Mouse (Mus musculus) forebrain, embryonic 15.5 days (tissue): ENCODE data around the gene Mcmbp. TPM values are rescaled to one million over a fixed set of nuclear protein-coding genes. Genes with fewer than 3 reads are reported as not detected.
A peak's percentile ranks its signal among the peaks of the same experiment; 100 is the strongest.

Experiments used
- ATAC-seq: fragments of 200-750 bp; cut with Nextera tagmentation; replicated peaks from 2 replicates; pipeline ENCODE4 v1.8.0; 2017; ENCODE audit warnings: mild to moderate bottlenecking, moderate TSS enrichment, moderate library complexity
- H3K27ac ChIP-seq: fragments of 300-500 bp; sonication (generic); replicated peaks from 2 replicates; pipeline ENCODE4 v1.5.1; 2015; ENCODE audit warnings: mild to moderate bottlenecking, inconsistent platforms
- H3K27me3 ChIP-seq: fragments of 300-500 bp; sonication (generic); 2 replicates; pipeline ENCODE4 v1.6.1; 2015; ENCODE audit warnings: inconsistent platforms
- H3K36me3 ChIP-seq: fragments of 300-500 bp; sonication (generic); 2 replicates; pipeline ENCODE4 v1.6.1; 2015; ENCODE audit warnings: mild to moderate bottlenecking, inconsistent platforms
- H3K4me1 ChIP-seq: fragments of 300-500 bp; sonication (generic); 2 replicates; pipeline ENCODE4 v1.6.1; 2015; ENCODE audit warnings: inconsistent platforms
- H3K4me2 ChIP-seq: fragments of 300-500 bp; sonication (generic); replicated peaks from 2 replicates; pipeline ENCODE4 v1.6.1; 2015; ENCODE audit warnings: mild to moderate bottlenecking, inconsistent platforms
- H3K4me3 ChIP-seq: fragments of 300-500 bp; sonication (generic); 2 replicates; pipeline ENCODE4 v1.5.1; 2015; ENCODE audit warnings: mild to moderate bottlenecking, inconsistent platforms
- H3K9ac ChIP-seq: fragments of 300-500 bp; sonication (generic); replicated peaks from 2 replicates; pipeline ENCODE4 v1.6.1; 2015; ENCODE audit warnings: mild to moderate bottlenecking, inconsistent platforms
- H3K9me3 ChIP-seq: fragments of 300-500 bp; sonication (generic); 2 replicates; pipeline ENCODE4 v1.6.1; 2016; ENCODE audit warnings: inconsistent platforms
- WGBS: fragments of 180-500 bp; shearing (Covaris S2); methylation state at CpG from one replicate; pipeline ENCODE4 v1.1.7; 2015; ENCODE audit warnings: mixed read lengths; 5-methylcytosine and 5-hydroxymethylcytosine counted together
- polyA plus RNA-seq: library from polyadenylated mRNA; unstranded; fragments of >200 nt; fragmentation: Nextera tagmentation; extraction: Ambion mirVana; gene quantifications from 2 replicates; pipeline ENCODE4 v1.2.1, GENCODE M21; 2015

Mcmbp gene
- polyA plus RNA-seq, 1 experiment from 2014 or later, result 61.0 TPM

GRCm38 (mm10) chr7:128744684-128745485 lies 4.6 kb upstream of the Mcmbp start, which contains the start of gene Sec23ip:
TSS of gene Sec23ip (plus strand) at chr7:128744943.
- H3K36me3 ChIP-seq, result peaks cover 3% of the 10 kb centered on the region; the same call in 1 of the 2 replicates
- peak within 1 kb of the TSS; percentile 86 for H3K9ac ChIP-seq
- no peaks in the 10 kb centered on the region for H3K9me3 ChIP-seq
- WGBS, result under 1% methylated on average over 55 of the region's 55 CpGs
- H3K27me3 ChIP-seq, result no peaks in the 10 kb centered on the region
- peak within 1 kb of the TSS; percentile 77 for H3K27ac ChIP-seq
- ATAC-seq, result peak; percentile 87
- peak within 1 kb of the TSS; percentile 67 for H3K4me3 ChIP-seq
- peaks cover 33% of the 10 kb centered on the region for H3K4me1 ChIP-seq
- peak within 1 kb of the TSS; percentile 78 for H3K4me2 ChIP-seq

DNA sequence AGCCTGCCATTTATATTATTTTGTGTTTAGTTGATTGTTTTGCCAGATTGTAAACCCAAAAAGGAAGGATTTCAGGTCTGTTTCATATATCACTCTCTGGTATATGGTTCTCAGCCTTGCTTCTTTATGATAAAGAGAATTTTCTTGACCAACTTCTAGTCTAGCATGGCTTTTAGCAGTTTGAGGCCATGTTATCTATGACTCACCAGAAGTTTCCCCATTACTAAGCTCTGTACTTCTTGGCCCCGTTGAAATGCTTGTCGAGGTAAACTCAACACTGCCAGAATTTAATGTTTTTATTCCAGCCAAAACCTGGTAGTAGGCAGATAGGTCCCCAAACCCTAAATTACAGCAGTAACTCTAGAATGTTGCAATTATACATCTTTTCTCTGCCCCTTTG lies 3.6 kb upstream of the Mcmbp start:
- Histone ChIP-seq H3K36me3 (0 out of 2 replicates have a peak, but pooled peaks cover 2% of the 10 kb centered on the region), H3K27me3 (no peaks in the 10 kb centered on the region), H3K4me2 (peak overlapping the region; percentile 62), H3K4me1 (peaks cover 37% of the 10 kb centered on the region), H3K9ac (no peak overlapping the region), H3K9me3 (no peaks in the 10 kb centered on the region), H3K27ac (no peak overlapping the region), H3K4me3 (peak overlapping the region; percentile 67)
- WGBS, result 68% methylated on average over 2 of the region's 2 CpGs
- ATAC-seq, result no peak

DNA sequence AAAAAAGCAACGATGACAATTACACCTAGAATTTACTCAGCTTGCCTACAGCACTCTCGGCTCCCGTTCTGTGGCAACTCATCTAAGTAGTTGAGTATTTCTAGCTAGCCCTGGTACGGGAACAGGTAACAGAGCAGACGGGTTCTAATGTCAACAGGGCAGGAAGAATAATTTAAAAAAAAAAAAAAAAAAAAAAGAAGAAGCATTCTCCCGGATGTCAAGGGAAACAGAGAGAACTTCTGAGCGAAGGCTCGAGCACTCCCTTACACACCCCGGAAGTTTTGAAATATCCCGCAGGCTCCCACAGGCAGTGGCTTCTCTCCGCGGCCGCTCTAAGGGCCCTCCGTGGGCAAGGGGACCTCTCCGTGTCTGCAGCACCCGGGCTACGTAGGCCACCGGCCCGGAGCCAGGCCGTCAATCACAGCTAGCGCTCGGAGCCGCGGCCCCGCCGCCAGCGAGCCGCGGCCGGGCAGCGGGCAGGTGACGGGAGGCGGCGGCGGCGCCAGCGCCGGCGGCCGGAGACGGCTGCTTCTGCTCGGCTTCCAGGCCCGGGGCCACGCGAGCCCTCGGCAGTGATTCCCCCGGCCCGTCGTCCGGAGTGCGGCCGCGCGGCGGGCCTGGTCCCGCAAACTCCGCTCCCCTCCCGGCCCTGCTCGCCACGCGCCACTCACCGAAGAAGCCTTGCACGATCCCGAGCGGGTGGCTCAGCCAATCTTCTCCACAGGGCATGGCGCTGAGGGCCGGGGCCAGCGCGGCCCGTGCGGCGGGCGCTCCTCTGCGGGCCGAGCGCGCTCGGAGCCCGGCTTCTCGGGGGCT lies 625 bp downstream of the Mcmbp start:
- H3K27me3 ChIP-seq, result no peaks in the 10 kb centered on the region
- peak overlapping the region; percentile 80 for H3K4me2 ChIP-seq
- peak; percentile 51 for ATAC-seq
- H3K9ac ChIP-seq, result peak overlapping the region; percentile 91
- peak overlapping the region; percentile 90 for H3K27ac ChIP-seq
- peak overlapping the region; percentile 83 for H3K4me3 ChIP-seq
- under 1% methylated on average over 72 of the region's 80 CpGs for WGBS
- no peaks in the 10 kb centered on the region for H3K9me3 ChIP-seq
- H3K36me3 ChIP-seq, result 0 out of 2 replicates have a peak, but pooled peaks cover under 1% of the 10 kb centered on the region
- H3K4me1 ChIP-seq, result peaks cover 33% of the 10 kb centered on the region

DNA sequence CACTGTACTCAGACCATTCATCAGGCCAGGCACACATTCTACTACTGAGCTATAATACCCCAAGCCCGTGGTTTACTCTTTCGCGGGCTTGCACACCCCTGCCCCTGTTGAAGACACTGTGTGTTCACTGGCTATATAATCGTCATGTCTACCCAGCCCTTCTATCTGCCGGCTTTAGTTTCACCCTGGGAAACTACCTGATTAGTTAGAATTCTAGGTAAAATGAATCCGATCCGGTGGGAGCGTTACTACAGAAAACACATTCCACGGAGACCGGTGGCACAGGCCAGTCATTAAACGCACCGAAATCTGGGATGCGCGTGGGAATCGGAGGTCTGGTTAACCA lies 1.2 kb downstream of the Mcmbp start:
- no peak overlapping the region for H3K27ac ChIP-seq
- H3K36me3 ChIP-seq, result 0 out of 2 replicates have a peak, but pooled peaks cover 3% of the 10 kb centered on the region
- H3K4me1 ChIP-seq, result peaks cover 28% of the 10 kb centered on the region
- WGBS, result 1% methylated on average over 15 of the region's 15 CpGs
- peak overlapping the region; percentile 91 for H3K9ac ChIP-seq
- ATAC-seq, result no peak
- peak overlapping the region; percentile 83 for H3K4me3 ChIP-seq
- H3K27me3 ChIP-seq, result no peaks in the 10 kb centered on the region
- no peaks in the 10 kb centered on the region for H3K9me3 ChIP-seq
- H3K4me2 ChIP-seq, result peak overlapping the region; percentile 80

GRCm38 (mm10) chr7:128738041-128738440 lies 2.3 kb downstream of the Mcmbp start:
- Histone ChIP-seq H3K9ac (no peak overlapping the region), H3K9me3 (no peaks in the 10 kb centered on the region), H3K4me3 (no peak overlapping the region), H3K36me3 (0 out of 2 replicates have a peak, but pooled peaks cover 3% of the 10 kb centered on the region), H3K27me3 (no peaks in the 10 kb centered on the region), H3K4me1 (peaks cover 26% of the 10 kb centered on the region), H3K4me2 (peak overlapping the region; percentile 80), H3K27ac (no peak overlapping the region)
- 83% methylated on average over 5 of the region's 5 CpGs for WGBS
- ATAC-seq, result no peak

- Histone ChIP-seq H3K4me3 (no peak overlapping the region), H3K36me3 (0 out of 2 replicates have a peak, but pooled peaks cover 3% of the 10 kb centered on the region), H3K4me2 (no peak overlapping the region), H3K4me1 (peaks cover 24% of the 10 kb centered on the region), H3K27me3 (no peaks in the 10 kb centered on the region), H3K9ac (no peak overlapping the region), H3K9me3 (no peaks in the 10 kb centered on the region), H3K27ac (peak overlapping the region; percentile 39; the same call in 1 of the 2 replicates)
- 63% methylated on average over 2 of the region's 2 CpGs for WGBS
- no peak for ATAC-seq
Measured at GRCm38 (mm10) chr7:128731585-128731984, 8.7 kb downstream of the Mcmbp start.

- H3K4me2 ChIP-seq, result no peak overlapping the region
- no peak overlapping the region for H3K4me3 ChIP-seq
- peaks cover 36% of the 10 kb centered on the region for H3K4me1 ChIP-seq
- WGBS, result 95% methylated on average over 10 of the region's 10 CpGs
- no peaks in the 10 kb centered on the region for H3K9me3 ChIP-seq
- no peaks in the 10 kb centered on the region for H3K36me3 ChIP-seq
- no peak for ATAC-seq
- H3K27me3 ChIP-seq, result no peaks in the 10 kb centered on the region
- no peak overlapping the region for H3K27ac ChIP-seq
- H3K9ac ChIP-seq, result no peak overlapping the region
Measured at GRCm38 (mm10) chr7:128728738-128729137, 11.6 kb downstream of the Mcmbp start.

DNA sequence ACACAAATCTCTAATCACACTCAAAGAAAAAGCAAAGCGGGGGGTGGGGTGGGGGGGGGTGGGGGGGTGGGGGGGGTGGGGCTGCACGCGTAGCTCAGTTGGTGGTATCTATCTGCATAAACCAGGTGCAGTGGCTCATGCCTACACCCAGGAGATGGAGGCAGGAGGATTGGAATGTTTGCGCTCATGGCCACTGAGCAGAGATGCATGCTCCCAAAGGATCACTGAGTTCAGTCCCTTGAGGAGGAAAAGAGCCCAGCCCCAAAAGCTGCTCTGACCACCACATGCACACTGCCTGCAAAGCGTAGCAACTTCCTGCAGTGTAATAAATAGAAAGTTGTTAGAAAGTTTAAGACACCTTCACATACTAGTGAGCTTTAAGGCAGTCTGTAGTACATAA lies 12.6 kb downstream of the Mcmbp start:
- WGBS, result 38% methylated on average over 5 of the region's 5 CpGs
- no peak for ATAC-seq

DNA sequence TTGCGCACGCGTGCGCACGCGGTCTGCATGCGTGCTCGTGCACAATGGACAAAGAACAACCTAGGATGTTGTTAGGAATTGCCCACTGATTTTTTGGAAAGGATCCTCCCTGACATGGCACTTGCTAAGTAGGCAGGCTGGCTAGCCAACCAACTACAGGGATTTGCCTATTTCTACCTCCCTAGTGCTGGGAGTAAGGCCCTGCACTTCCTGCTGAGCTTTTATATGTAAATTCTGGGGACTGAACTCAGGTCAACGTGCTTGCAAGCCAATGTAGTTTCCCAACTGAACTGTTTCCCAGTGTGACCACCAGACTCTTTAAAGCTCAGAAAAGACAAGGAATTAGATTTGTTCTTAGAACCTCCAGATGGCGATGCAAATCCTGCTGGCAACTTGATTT lies 13.3 kb downstream of the Mcmbp start:
- Histone ChIP-seq H3K4me3 (no peak overlapping the region), H3K27me3 (no peaks in the 10 kb centered on the region), H3K9me3 (no peaks in the 10 kb centered on the region), H3K27ac (peak overlapping the region; percentile 44), H3K4me2 (no peak overlapping the region), H3K4me1 (peaks cover 32% of the 10 kb centered on the region), H3K36me3 (peaks cover 13% of the 10 kb centered on the region), H3K9ac (no peak overlapping the region)
- ATAC-seq, result no peak
- 54% methylated on average over 10 of the region's 10 CpGs for WGBS

More for the DNA sequence above, 12.6 kb downstream of the Mcmbp start:
- Histone ChIP-seq H3K27ac (no peak overlapping the region), H3K9ac (no peak overlapping the region), H3K36me3 (peaks cover 7% of the 10 kb centered on the region), H3K4me3 (no peak overlapping the region), H3K4me2 (no peak overlapping the region), H3K9me3 (no peaks in the 10 kb centered on the region), H3K4me1 (peaks cover 36% of the 10 kb centered on the region), H3K27me3 (no peaks in the 10 kb centered on the region)

DNA sequence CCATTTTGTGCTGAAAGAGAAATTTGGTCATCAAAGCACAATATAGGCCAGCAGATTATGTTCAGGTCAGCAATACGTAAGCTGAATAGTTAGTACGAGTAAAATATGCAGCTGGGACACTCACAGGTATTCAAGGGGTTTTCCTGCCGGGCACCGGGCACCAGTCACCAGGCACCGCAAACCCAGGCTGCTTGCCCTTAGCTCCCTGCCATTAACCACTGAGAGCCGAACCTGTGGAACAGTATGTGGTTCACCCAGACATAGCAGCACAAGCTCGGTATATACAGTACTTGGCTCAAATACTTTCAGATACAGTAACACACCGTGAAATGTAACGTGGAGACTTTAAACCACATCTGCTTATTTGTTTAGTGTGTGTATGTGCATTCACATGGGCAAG lies 15.1 kb downstream of the Mcmbp start:
- WGBS, result 76% methylated on average over 9 of the region's 9 CpGs
- Histone ChIP-seq H3K9ac (no peak overlapping the region), H3K36me3 (peaks cover 20% of the 10 kb centered on the region), H3K4me1 (peaks cover 25% of the 10 kb centered on the region), H3K4me3 (no peak overlapping the region), H3K27me3 (no peaks in the 10 kb centered on the region), H3K4me2 (no peak overlapping the region), H3K27ac (peak overlapping the region; percentile 52), H3K9me3 (no peaks in the 10 kb centered on the region)
- ATAC-seq, result peak; percentile 35; the same call in 1 of the 2 replicates

DNA sequence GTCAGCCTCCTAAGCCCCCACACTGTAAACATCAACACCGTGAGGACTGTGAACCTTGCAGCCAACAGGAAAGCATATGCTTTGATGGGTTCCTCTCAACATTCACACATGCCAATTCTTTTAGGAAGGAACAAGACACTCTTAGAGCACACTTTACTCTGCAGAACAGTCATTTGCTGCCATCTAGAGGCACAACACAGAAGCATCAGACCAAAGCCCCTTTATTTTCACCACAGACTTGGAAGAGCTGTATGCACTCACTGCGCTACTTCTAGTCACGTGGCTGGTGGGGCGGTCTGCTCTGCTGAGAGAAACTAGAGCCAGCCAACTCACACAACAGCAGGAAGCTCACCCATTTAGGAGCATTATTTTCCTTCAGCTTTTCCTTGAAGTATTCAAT lies 15.5 kb downstream of the Mcmbp start:
- Histone ChIP-seq H3K36me3 (peaks cover 23% of the 10 kb centered on the region), H3K4me2 (no peak overlapping the region), H3K27ac (peak overlapping the region; percentile 52), H3K4me3 (no peak overlapping the region), H3K4me1 (peaks cover 25% of the 10 kb centered on the region), H3K9me3 (no peaks in the 10 kb centered on the region), H3K27me3 (no peaks in the 10 kb centered on the region), H3K9ac (no peak overlapping the region)
- ATAC-seq, result peak; percentile 94
- WGBS, result 19% methylated on average over 4 of the region's 4 CpGs

DNA sequence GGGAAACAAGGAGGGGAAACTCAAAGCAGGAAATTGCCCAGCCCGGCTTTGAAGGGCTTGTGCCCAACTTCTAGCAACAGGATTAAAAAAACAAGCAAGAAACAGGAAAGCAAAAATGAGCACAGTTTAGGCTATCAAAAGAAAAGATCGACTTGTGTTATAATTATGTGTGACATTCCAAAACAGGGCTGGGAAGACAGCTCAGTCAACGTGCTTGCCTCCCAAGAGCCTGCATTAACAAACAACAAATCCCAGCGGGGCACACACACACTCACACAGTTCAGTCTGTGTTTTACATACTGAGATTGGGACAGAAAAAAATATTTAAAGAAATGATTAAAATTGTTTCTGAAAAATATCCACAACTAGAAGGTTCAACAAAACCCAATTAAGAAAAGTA lies 22.3 kb downstream of the Mcmbp start:
- Histone ChIP-seq H3K36me3 (peaks cover 72% of the 10 kb centered on the region), H3K9me3 (no peaks in the 10 kb centered on the region), H3K4me3 (no peak overlapping the region), H3K4me2 (no peak overlapping the region), H3K9ac (no peak overlapping the region), H3K27me3 (no peaks in the 10 kb centered on the region), H3K4me1 (no peaks in the 10 kb centered on the region), H3K27ac (no peak overlapping the region)
- ATAC-seq, result no peak
- 83% methylated on average over 4 of the region's 4 CpGs for WGBS
